Mouse (Mus musculus): Measurements from ENCODE around the gene Gm17555.

DNA sequence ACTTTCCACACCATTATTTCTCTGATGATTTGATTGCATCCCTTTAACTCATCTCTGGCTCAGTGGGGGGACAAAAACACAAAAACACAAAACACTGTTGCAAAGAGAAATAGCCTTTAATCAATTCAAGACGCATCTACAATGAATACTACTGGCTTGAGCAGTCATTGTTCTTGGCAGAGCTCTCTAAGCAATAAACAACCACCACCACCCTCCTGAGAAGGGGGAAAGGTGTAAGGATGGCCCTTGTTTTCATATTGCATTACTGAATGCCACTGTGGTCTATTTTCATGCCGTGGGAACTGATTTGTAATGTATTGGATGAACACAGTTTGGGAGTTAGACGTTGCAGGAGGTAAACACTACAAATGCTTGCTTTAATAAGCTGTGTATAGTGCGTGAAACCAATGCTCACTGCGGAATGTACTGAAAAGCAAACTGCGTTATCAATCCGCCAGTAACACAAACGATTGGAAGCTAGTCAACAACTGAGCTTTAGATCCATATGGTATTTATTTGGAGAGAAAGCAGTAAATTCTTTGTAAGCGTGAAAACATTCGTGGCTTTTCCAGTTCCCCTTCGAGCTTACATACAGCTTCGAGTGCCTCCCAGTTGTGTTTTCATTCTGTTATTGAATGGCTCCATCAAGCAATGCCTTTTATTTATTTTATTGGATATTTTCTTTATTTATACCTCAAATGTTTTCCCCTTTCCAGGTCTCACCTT, 19.1 kb upstream of the Gm17555 start:
- TF ChIP-seq POLR2A (IDR thresholded peaks at IDR 0.05; ENCODE audit: borderline replicate concordance, extremely low read depth, insufficient read depth, insufficient read length, poor library complexity, severe bottlenecking) (no peak), CTCF (IDR thresholded peaks at IDR 0.05; ENCODE audit: borderline replicate concordance, extremely low read depth, insufficient read depth, insufficient read length) (no peak)

All from brain, embryonic 14.5 days (tissue).